Mouse (Mus musculus): ENCODE results near the gene Bcl10. TPM values are rescaled to one million over a fixed set of nuclear protein-coding genes. Genes with fewer than 3 reads are reported as not detected.
"Not testable (repeated sequence)": the region's sequence is repeated elsewhere in the genome, so short reads cannot be mapped to it uniquely, and the experiment has no call there.

The Bcl10 gene
- total RNA-seq (2021) = 10 to 100 TPM; 15.2 TPM
- long read RNA-seq, experiment 1, transcript Bcl10-201 (3 exons, 1,949 nt) = major isoform, 13 of 13 reads
- long read RNA-seq, experiment 1, partial matches to known transcripts = 0 of 13 reads
- long read RNA-seq, experiment 1, other reads (novel, unspliced or antisense) = 0 of 13 reads
- long read RNA-seq, experiment 2, transcript Bcl10-201 (3 exons, 1,949 nt) = major isoform, 11 of 11 reads
- long read RNA-seq, experiment 2, partial matches to known transcripts = 0 of 11 reads
- long read RNA-seq, experiment 2, other reads (novel, unspliced or antisense) = 0 of 11 reads

GRCm38 (mm10) chr3:145922019-145922854 lies at the start of gene Bcl10:
Bcl10 (plus strand) TSS chr3:145922804.
- no peak for TF ChIP-seq CTCF (IDR thresholded peaks at IDR 0.05)
- peak within 1 kb of the TSS; percentile 85 for H3K27ac ChIP-seq
- no peak for DNase-seq (ENCODE audit: extremely low spot score in 1 of 2, low spot score in 2 of 2)
- peak within 1 kb of the TSS; percentile 50 for H3K4me3 ChIP-seq
- intact Hi-C loops (cut with DNase I) = no loop called here

GRCm38 (mm10) chr3:145873271-145873670 lies 49.3 kb upstream of the Bcl10 start:
- intact Hi-C loops (cut with DNase I) = no loop called here
- TF ChIP-seq CTCF (IDR thresholded peaks at IDR 0.05) = no peak
- no peak for DNase-seq (ENCODE audit: extremely low spot score in 1 of 2, low spot score in 2 of 2)
- Histone ChIP-seq H3K27ac (no peak overlapping the region), H3K4me3 (no peak overlapping the region)

- intact Hi-C loops (cut with DNase I) = no loop called here
- DNase-seq (ENCODE audit: extremely low spot score in 1 of 2, low spot score in 2 of 2) = no peak
- Histone ChIP-seq H3K4me3 (no peak overlapping the region), H3K27ac (no peak overlapping the region)
- no peak for TF ChIP-seq CTCF (IDR thresholded peaks at IDR 0.05)
Measured at GRCm38 (mm10) chr3:145874126-145874525, 48.5 kb upstream of the Bcl10 start.

- H3K27ac ChIP-seq = no peak overlapping the region
- DNase-seq (ENCODE audit: extremely low spot score in 1 of 2, low spot score in 2 of 2) = no peak
- TF ChIP-seq CTCF (IDR thresholded peaks at IDR 0.05) = no peak
- H3K4me3 ChIP-seq = no peak overlapping the region
- intact Hi-C loops (cut with DNase I) = no loop called here
Measured at GRCm38 (mm10) chr3:145876120-145876519, 46.5 kb upstream of the Bcl10 start.

- H3K4me3 ChIP-seq; intact Hi-C loops (cut with DNase I): not testable (repeated sequence)
Measured at GRCm38 (mm10) chr3:145878867-145879266, 43.7 kb upstream of the Bcl10 start.

GRCm38 (mm10) chr3:145880335-145880734 lies 42.3 kb upstream of the Bcl10 start:
- intact Hi-C loops (cut with DNase I) = no loop called here
- no peak overlapping the region for H3K27ac ChIP-seq
- no peak for DNase-seq (ENCODE audit: extremely low spot score in 1 of 2, low spot score in 2 of 2)
- H3K4me3 ChIP-seq = no peak overlapping the region
- no peak for TF ChIP-seq CTCF (IDR thresholded peaks at IDR 0.05)

More at GRCm38 (mm10) chr3:145878867-145879266, 43.7 kb upstream of the Bcl10 start:
- DNase-seq (ENCODE audit: extremely low spot score in 1 of 2, low spot score in 2 of 2); H3K27ac ChIP-seq: not testable (repeated sequence)

GRCm38 (mm10) chr3:145882076-145882874 lies 40.3 kb upstream of the Bcl10 start:
- H3K4me3 ChIP-seq = no peak overlapping the region
- TF ChIP-seq CTCF (IDR thresholded peaks at IDR 0.05) = no peak
- intact Hi-C loops (cut with DNase I) = no loop called here
- H3K27ac ChIP-seq = no peak overlapping the region
- no peak for DNase-seq (ENCODE audit: extremely low spot score in 1 of 2, low spot score in 2 of 2)

- intact Hi-C loops (cut with DNase I) = no loop called here
- Histone ChIP-seq H3K4me3 (no peak overlapping the region), H3K27ac (no peak overlapping the region)
- no peak for TF ChIP-seq CTCF (IDR thresholded peaks at IDR 0.05)
- no peak for DNase-seq (ENCODE audit: extremely low spot score in 1 of 2, low spot score in 2 of 2)
Measured at GRCm38 (mm10) chr3:145883233-145883632, 39.4 kb upstream of the Bcl10 start.

GRCm38 (mm10) chr3:145885376-145885775 lies 37.2 kb upstream of the Bcl10 start:
- Histone ChIP-seq H3K4me3 (no peak overlapping the region), H3K27ac (no peak overlapping the region)
- no peak for TF ChIP-seq CTCF (IDR thresholded peaks at IDR 0.05)
- intact Hi-C loops (cut with DNase I) = no loop called here
- peak in 1 of 2 experiments; percentile 38 for DNase-seq (ENCODE audit: extremely low spot score in 1 of 2, low spot score in 2 of 2)

- no peak overlapping the region for H3K4me3 ChIP-seq
- no peak overlapping the region for H3K27ac ChIP-seq
Measured at GRCm38 (mm10) chr3:145885851-145886464, 36.6 kb upstream of the Bcl10 start.

GRCm38 (mm10) chr3:145887430-145887971 lies 35.1 kb upstream of the Bcl10 start:
- TF ChIP-seq CTCF (IDR thresholded peaks at IDR 0.05) = no peak
- DNase-seq (ENCODE audit: extremely low spot score in 1 of 2, low spot score in 2 of 2) = no peak
- Histone ChIP-seq H3K4me3 (no peak overlapping the region), H3K27ac (no peak overlapping the region)
- intact Hi-C loops (cut with DNase I) = no loop called here

More at GRCm38 (mm10) chr3:145885851-145886464, 36.6 kb upstream of the Bcl10 start:
- TF ChIP-seq CTCF (IDR thresholded peaks at IDR 0.05) = no peak
- DNase-seq (ENCODE audit: extremely low spot score in 1 of 2, low spot score in 2 of 2) = no peak
- intact Hi-C loops (cut with DNase I) = no loop called here

All from left cerebral cortex, adult 2 months (tissue).